12 mouse cellular contexts compared by ENCODE assay signal in genomic region chr5:143517436-143517835, GRCm38 (mm10). TPM values are rescaled to one million over a fixed set of nuclear protein-coding genes. Genes with fewer than 3 reads are reported as not detected.
DNase-seq lines count a peak whose midpoint lies in the region; TF ChIP-seq lines count a peak whose summit lies in the region.
"Had no signal": no experiment of that assay in that cellular context is flagged by ENCODE, and none has a peak within 500 bp of the region (broad histone marks: within the 10 kb centered on the region; RNA-seq: fewer than 3 reads in every experiment).

No protein-coding gene starts in this region.

- H3K79me2 ChIP-seq in macrophage (ENCODE audit: inconsistent target) = peaks cover 100% of the 10 kb centered on the region

- TF ChIP-seq CTCF in gastrocnemius, adult 2 months (IDR thresholded peaks at IDR 0.05) = no peak

- H3K4me1 ChIP-seq in hindbrain, embryonic 10.5 days (replicated peaks) = 0 out of 2 replicates have a peak, but pooled peaks cover 4% of the 10 kb centered on the region

- no peaks in the 10 kb centered on the region for H3K9me3 ChIP-seq in hindbrain, embryonic 10.5 days

- no peak for DNase-seq in gastrocnemius, adult 2 months
- no peak for DNase-seq in gastrocnemius, postnatal 14 days
- peak; percentile 29 to 45 for DNase-seq in kidney, postnatal 36 days
- no peak for DNase-seq in kidney, adult 8-10 months
- DNase-seq in 3T3-L1 (ENCODE audit: low read depth, low spot score) = peak; percentile 60
- DNase-seq in cerebellum, adult 9-11 months = no peak
- DNase-seq in hindbrain, embryonic 10.5 days (ENCODE audit: low spot score) = no peak
- DNase-seq: B cell, adult 2 months; left cerebral cortex, postnatal 4 days; lung, postnatal 14 days had no signal

- WGBS in macrophage (ENCODE audit: missing documents) = 71% methylated on average over 6 of the region's 6 CpGs
- 83% methylated on average over 6 of the region's 6 CpGs for WGBS in hindbrain, embryonic 10.5 days

- H3K36me3 ChIP-seq in macrophage (ENCODE audit: inconsistent target) = peaks cover 42% of the 10 kb centered on the region
- H3K36me3 ChIP-seq in hindbrain, embryonic 10.5 days = peaks cover 59% of the 10 kb centered on the region

- peak overlapping the region; percentile 70 for H3K27ac ChIP-seq in gastrocnemius, adult 2 months
- H3K27ac ChIP-seq in macrophage = 0 out of 2 replicates have a peak overlapping the region, but pooled peaks have one; percentile 17
- no peak overlapping the region for H3K27ac ChIP-seq in hindbrain, embryonic 10.5 days

- intact Hi-C loops in gastrocnemius, adult 2 months (cut with DNase I) = no loop called here
- intact Hi-C loops in gastrocnemius, postnatal 14 days (cut with DNase I; ENCODE audit: low total_unique reads) = no loop called here

- H3K4me3 ChIP-seq in gastrocnemius, adult 2 months = peak overlapping the region; percentile 23; the same call in 1 of the 2 replicates
- H3K4me3 ChIP-seq in macrophage (ENCODE audit: inconsistent target) = no peak overlapping the region
- no peak overlapping the region for H3K4me3 ChIP-seq in hindbrain, embryonic 10.5 days
- H3K4me3 ChIP-seq: erythroblast, embryonic 14.5 days had no signal

- no peaks in the 10 kb centered on the region for H3K27me3 ChIP-seq in hindbrain, embryonic 10.5 days (ENCODE audit: insufficient read depth, poor library complexity, severe bottlenecking)

RNA-seq across cellular contexts. Expression of gene Rac1, which starts 10.4 kb away (rescaled TPM):
- total RNA-seq in gastrocnemius, adult 2 months (2021) = 100 to 1,000 TPM; 211 to 236 TPM
- total RNA-seq in gastrocnemius, postnatal 14 days (2021) = 100 to 1,000 TPM; 197 to 208 TPM
- 10 to 100 TPM; 22.2 to 51.5 (median 32.3) TPM for total RNA-seq in macrophage (2018; cell fraction: chromatin; rRNA removed)
- total RNA-seq in macrophage (2018; cell fraction: cytosol; rRNA removed) = 100 to 1,000 TPM; 391 to 490 (median 447) TPM
- total RNA-seq in macrophage (2018; cell fraction: nucleus; rRNA removed) = 100 to 1,000 TPM in 21 of 26 experiments, 10 to 100 TPM in 5; 55.5 to 260 (median 146) TPM
- 386 to 538 TPM (median 421 TPM) in 3 replicates for polyA plus RNA-seq in macrophage (2018)
- polyA plus RNA-seq in hindbrain, embryonic 10.5 days (2016; fragmentation: Nextera tagmentation; extraction: Ambion mirVana) = 390 and 422 TPM in 2 replicates

RNA-seq across cellular contexts. Expression of gene Daglb, which starts 53.1 kb away (rescaled TPM):
- 1 to 10 TPM; 8.0 to 10.0 TPM for total RNA-seq in gastrocnemius, adult 2 months (2021)
- 1 to 10 TPM; 3.7 to 5.3 TPM for total RNA-seq in gastrocnemius, postnatal 14 days (2021)
- 100 to 1,000 TPM in 5 of 26 experiments, 10 to 100 TPM in 17, 1 to 10 TPM in 4; 6.2 to 156 (median 37.7) TPM for total RNA-seq in macrophage (2018; cell fraction: chromatin; rRNA removed)
- total RNA-seq in macrophage (2018; cell fraction: cytosol; rRNA removed) = 10 to 100 TPM; 17.1 to 77.4 (median 37.5) TPM
- total RNA-seq in macrophage (2018; cell fraction: nucleus; rRNA removed) = 100 to 1,000 TPM in 2 of 26 experiments, 10 to 100 TPM in 24; 18.4 to 120 (median 45.8) TPM
- polyA plus RNA-seq in macrophage (2018) = 30.0 to 47.3 TPM (median 32.7 TPM) in 3 replicates
- 15.6 and 16.7 TPM in 2 replicates for polyA plus RNA-seq in hindbrain, embryonic 10.5 days (2016; fragmentation: Nextera tagmentation; extraction: Ambion mirVana)

Comparison
In these comparisons a context has a peak if more than half of its experiments do, and no peak if none do; other contexts are left out.
1. DNase-seq: peak in kidney, postnatal 36 days (2 of 2) and 3T3-L1 (single experiment); none in gastrocnemius, adult 2 months (single experiment), gastrocnemius, postnatal 14 days (single experiment), kidney, adult 8-10 months (0 of 2), cerebellum, adult 9-11 months (single experiment) and hindbrain, embryonic 10.5 days (single experiment).